10 mouse cellular contexts compared by ENCODE assay signal in the genomic region with DNA sequence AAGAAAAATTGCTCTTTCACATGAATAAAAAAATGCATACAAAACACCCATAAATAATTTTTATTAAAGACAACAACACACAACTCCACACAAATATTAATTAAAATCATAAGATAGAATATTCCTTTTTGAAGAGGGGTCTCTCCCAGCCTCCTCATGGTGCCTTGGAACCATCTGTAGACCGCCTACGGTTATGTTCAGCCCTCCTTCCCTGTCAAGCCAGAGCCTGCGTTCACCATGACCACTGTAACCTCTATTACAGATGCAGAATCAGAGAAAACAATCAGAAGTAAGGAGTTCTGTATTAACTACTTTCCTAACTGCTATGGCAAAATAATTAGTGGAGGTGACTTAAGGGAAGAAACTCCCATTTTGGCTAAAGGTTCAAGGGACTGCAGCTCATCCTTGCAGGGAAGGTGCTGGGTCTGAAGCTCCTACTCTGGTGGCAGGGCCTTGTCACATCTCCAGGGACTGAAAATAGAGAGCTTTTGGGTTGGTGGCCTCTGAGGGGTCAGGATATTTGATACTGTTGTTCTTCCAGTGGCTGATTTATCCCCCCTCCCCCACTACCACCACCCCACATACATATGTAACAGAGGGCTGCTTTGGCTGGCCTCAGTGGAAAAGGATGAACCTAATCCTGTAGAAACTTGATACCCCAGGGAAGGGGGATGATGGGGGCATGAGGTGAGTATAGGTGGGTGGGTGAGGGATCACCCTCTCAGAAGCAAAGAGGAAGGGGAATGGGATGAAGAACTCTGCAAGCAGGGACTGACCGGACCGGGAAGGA.
"Had no signal": no experiment of that assay in that cellular context is flagged by ENCODE, and none has a peak within 500 bp of the region (broad histone marks: within the 10 kb centered on the region; RNA-seq: fewer than 3 reads in every experiment).

No protein-coding gene starts in this region.

- H3K9me3 ChIP-seq: limb, embryonic 12.5 days; liver, embryonic 15.5 days had no signal

- H3K27ac ChIP-seq: left cerebral cortex, adult 2 months; limb, embryonic 12.5 days; liver, embryonic 15.5 days had no signal

- H3K4me2 ChIP-seq: limb, embryonic 12.5 days; liver, embryonic 15.5 days had no signal

- DNase-seq: kidney, postnatal 10 days; lung, adult 2 months; lung, postnatal 36 days; right cerebral cortex, postnatal 14 days; thymus, postnatal 36 days had no signal

- H3K27me3 ChIP-seq: limb, embryonic 12.5 days; liver, embryonic 15.5 days had no signal

- H3K9ac ChIP-seq: limb, embryonic 12.5 days; liver, embryonic 15.5 days had no signal

- H3K4me1 ChIP-seq: limb, embryonic 12.5 days; liver, embryonic 15.5 days had no signal

- ATAC-seq: intestine, embryonic 16.5 days; lung, postnatal 0 days had no signal

- H3K36me3 ChIP-seq: limb, embryonic 12.5 days; liver, embryonic 15.5 days had no signal

- H3K4me3 ChIP-seq: left cerebral cortex, adult 2 months; limb, embryonic 12.5 days; liver, embryonic 15.5 days had no signal
